ENCODE assay signal across 26 mouse cellular contexts in genomic region chr6:126345221-126345620, GRCm38 (mm10).
DNase-seq lines count a peak whose midpoint lies in the region; ATAC-seq and TF ChIP-seq lines count a peak whose summit lies in the region.
"Had no signal": no experiment of that assay in that cellular context is flagged by ENCODE, and none has a peak within 500 bp of the region (broad histone marks: within the 10 kb centered on the region; RNA-seq: fewer than 3 reads in every experiment).

No protein-coding gene starts in this region.

- ATAC-seq in hindbrain, embryonic 12.5 days (ENCODE audit: low FRiP score), result peak; percentile 64; the same call in 1 of the 2 replicates
- peak; percentile 66 for ATAC-seq in hindbrain, embryonic 15.5 days (ENCODE audit: low FRiP score, low read depth)
- ATAC-seq: activated CD4-positive, CD25-positive, alpha-beta regulatory T cell, adult 4 months; forebrain, embryonic 15.5 days; inflammation-experienced regulatory T-cells, adult 6 months; intestine, embryonic 16.5 days had no signal

- no peaks in the 10 kb centered on the region for H3K36me3 ChIP-seq in hindbrain, embryonic 12.5 days
- no peaks in the 10 kb centered on the region for H3K36me3 ChIP-seq in hindbrain, embryonic 10.5 days
- H3K36me3 ChIP-seq in hindbrain, embryonic 15.5 days, result no peaks in the 10 kb centered on the region
- H3K36me3 ChIP-seq: embryonic facial prominence, embryonic 10.5 days; embryonic facial prominence, embryonic 13.5 days; forebrain, embryonic 12.5 days; forebrain, embryonic 15.5 days had no signal

- TF ChIP-seq CTCF in brain, embryonic 14.5 days (IDR thresholded peaks at IDR 0.05; ENCODE audit: borderline replicate concordance, extremely low read depth, insufficient read depth, insufficient read length), result no peak
- TF ChIP-seq CTCF in lung, adult 2 months (IDR thresholded peaks at IDR 0.05; ENCODE audit: insufficient read depth, low read length), result no peak

- TF ChIP-seq POLR2A in brain, embryonic 14.5 days (IDR thresholded peaks at IDR 0.05; ENCODE audit: borderline replicate concordance, extremely low read depth, insufficient read depth, insufficient read length, poor library complexity, severe bottlenecking), result no peak
- TF ChIP-seq POLR2A in lung, adult 2 months (IDR thresholded peaks at IDR 0.05; ENCODE audit: borderline replicate concordance, extremely low read depth, low read depth, low read length), result no peak

- no peaks in the 10 kb centered on the region for H3K9me3 ChIP-seq in hindbrain, embryonic 12.5 days (replicated peaks)
- no peaks in the 10 kb centered on the region for H3K9me3 ChIP-seq in hindbrain, embryonic 10.5 days
- no peaks in the 10 kb centered on the region for H3K9me3 ChIP-seq in hindbrain, embryonic 15.5 days
- H3K9me3 ChIP-seq: embryonic facial prominence, embryonic 10.5 days; embryonic facial prominence, embryonic 13.5 days; forebrain, embryonic 12.5 days; forebrain, embryonic 15.5 days had no signal

- DNase-seq in hindbrain, embryonic 10.5 days (ENCODE audit: low spot score), result no peak
- DNase-seq in A20 (ENCODE audit: low read depth, low spot score), result peak; percentile 3
- peak; percentile 12 for DNase-seq in brain, embryonic 14.5 days (ENCODE audit: low read depth)
- no peak for DNase-seq in spleen, postnatal 10 days (ENCODE audit: low spot score in 2 of 2)
- no peak for DNase-seq in lung, adult 2 months
- DNase-seq: adrenal gland, postnatal 10 days; adrenal gland, postnatal 36 days; cerebellum, adult 11-12 months; cerebellum, adult 8-10 months; cerebellum, postnatal 10 days; cerebellum, postnatal 36 days; embryo, embryonic 11 days; gastrocnemius, postnatal 25 days; heart, adult 2 months; kidney, adult 2 months had no signal

- H3K9ac ChIP-seq in hindbrain, embryonic 12.5 days, result no peak overlapping the region
- no peak overlapping the region for H3K9ac ChIP-seq in hindbrain, embryonic 15.5 days
- H3K9ac ChIP-seq: embryonic facial prominence, embryonic 13.5 days; forebrain, embryonic 12.5 days; forebrain, embryonic 15.5 days had no signal

- 49% methylated on average over 5 of the region's 5 CpGs for WGBS in hindbrain, embryonic 12.5 days
- 66% methylated on average over 5 of the region's 5 CpGs for WGBS in hindbrain, embryonic 10.5 days
- 44% methylated on average over 5 of the region's 5 CpGs for WGBS in hindbrain, embryonic 15.5 days
- 29% methylated on average over 5 of the region's 5 CpGs for WGBS in lung, adult 2 months

- H3K27me3 ChIP-seq in hindbrain, embryonic 12.5 days, result no peaks in the 10 kb centered on the region
- H3K27me3 ChIP-seq in hindbrain, embryonic 10.5 days (ENCODE audit: insufficient read depth, poor library complexity, severe bottlenecking), result no peaks in the 10 kb centered on the region
- no peaks in the 10 kb centered on the region for H3K27me3 ChIP-seq in hindbrain, embryonic 15.5 days
- H3K27me3 ChIP-seq: embryonic facial prominence, embryonic 13.5 days; forebrain, embryonic 12.5 days; forebrain, embryonic 15.5 days had no signal

- no peak overlapping the region for H3K27ac ChIP-seq in hindbrain, embryonic 12.5 days
- H3K27ac ChIP-seq in hindbrain, embryonic 10.5 days, result no peak overlapping the region
- H3K27ac ChIP-seq in hindbrain, embryonic 15.5 days (replicated peaks), result 0 out of 2 replicates have a peak overlapping the region, but pooled peaks have one; percentile 14
- H3K27ac ChIP-seq: embryonic facial prominence, embryonic 10.5 days; embryonic facial prominence, embryonic 13.5 days; forebrain, embryonic 12.5 days; forebrain, embryonic 15.5 days; heart, adult 2 months had no signal

- H3K4me2 ChIP-seq in hindbrain, embryonic 12.5 days (replicated peaks), result no peak overlapping the region
- no peak overlapping the region for H3K4me2 ChIP-seq in hindbrain, embryonic 15.5 days
- H3K4me2 ChIP-seq: embryonic facial prominence, embryonic 13.5 days; forebrain, embryonic 12.5 days; forebrain, embryonic 15.5 days; heart, embryonic 11.5 days had no signal

- no peaks in the 10 kb centered on the region for H3K4me1 ChIP-seq in hindbrain, embryonic 12.5 days
- no peaks in the 10 kb centered on the region for H3K4me1 ChIP-seq in hindbrain, embryonic 10.5 days (replicated peaks)
- 0 out of 2 replicates have a peak, but pooled peaks cover under 1% of the 10 kb centered on the region for H3K4me1 ChIP-seq in hindbrain, embryonic 15.5 days (replicated peaks)
- no peaks in the 10 kb centered on the region for H3K4me1 ChIP-seq in lung, adult 2 months (ENCODE audit: control insufficient read depth, insufficient read depth, low read length)
- H3K4me1 ChIP-seq: forebrain, embryonic 12.5 days; forebrain, embryonic 15.5 days had no signal

- H3K4me3 ChIP-seq in hindbrain, embryonic 12.5 days, result no peak overlapping the region
- H3K4me3 ChIP-seq in hindbrain, embryonic 10.5 days, result no peak overlapping the region
- no peak overlapping the region for H3K4me3 ChIP-seq in hindbrain, embryonic 15.5 days
- no peak overlapping the region for H3K4me3 ChIP-seq in lung, adult 2 months (replicated peaks; ENCODE audit: extremely low read depth, low read depth, low read length)
- H3K4me3 ChIP-seq: embryonic facial prominence, embryonic 10.5 days; embryonic facial prominence, embryonic 13.5 days; erythroblast, embryonic 14.5 days; forebrain, embryonic 12.5 days; forebrain, embryonic 15.5 days; heart, adult 2 months had no signal

Comparison
In these comparisons a context has a peak if more than half of its experiments do, and no peak if none do; other contexts are left out.
1. DNase-seq: peak in A20 (single experiment) and brain, embryonic 14.5 days (single experiment); none in hindbrain, embryonic 10.5 days (single experiment), spleen, postnatal 10 days (0 of 2) and lung, adult 2 months (single experiment).